Mouse (Mus musculus): ENCODE data around the gene C1qtnf9.

The C1qtnf9 gene

GRCm38 (mm10) chr14:60767884-60768283, at the start of gene C1qtnf9:
Gene C1qtnf9 (plus strand): TSS chr14:60768134.
- no peak for DNase-seq

- peak; percentile 61 for DNase-seq
Observed at GRCm38 (mm10) chr14:60721304-60721703, 46.6 kb upstream of the C1qtnf9 start.

- DNase-seq: no peak
Observed at GRCm38 (mm10) chr14:60721938-60722337, 46.0 kb upstream of the C1qtnf9 start.

- DNase-seq: no peak
Observed at GRCm38 (mm10) chr14:60726091-60726490, 41.8 kb upstream of the C1qtnf9 start.

- no peak for DNase-seq
Observed at GRCm38 (mm10) chr14:60727130-60727529, 40.8 kb upstream of the C1qtnf9 start.

GRCm38 (mm10) chr14:60732081-60732480, 35.9 kb upstream of the C1qtnf9 start:
- DNase-seq: peak; percentile 47

- DNase-seq: peak; percentile 60
Observed at GRCm38 (mm10) chr14:60732787-60733186, 35.1 kb upstream of the C1qtnf9 start.

- peak; percentile 13 for DNase-seq
Observed at GRCm38 (mm10) chr14:60733706-60734105, 34.2 kb upstream of the C1qtnf9 start.

GRCm38 (mm10) chr14:60735206-60735605, 32.7 kb upstream of the C1qtnf9 start:
- no peak for DNase-seq

- no peak for DNase-seq
Observed at GRCm38 (mm10) chr14:60735848-60736547, 31.9 kb upstream of the C1qtnf9 start.

- DNase-seq: peak; percentile 78
Observed at GRCm38 (mm10) chr14:60736591-60737192, 31.2 kb upstream of the C1qtnf9 start.

- peak; percentile 52 for DNase-seq
Observed at GRCm38 (mm10) chr14:60737202-60737611, 30.7 kb upstream of the C1qtnf9 start.

GRCm38 (mm10) chr14:60738434-60738938, 29.4 kb upstream of the C1qtnf9 start:
- DNase-seq: peak; percentile 64

- DNase-seq: no peak
Observed at GRCm38 (mm10) chr14:60739155-60739554, 28.8 kb upstream of the C1qtnf9 start.

GRCm38 (mm10) chr14:60739616-60740015, 28.3 kb upstream of the C1qtnf9 start:
- peak; percentile 48 for DNase-seq

GRCm38 (mm10) chr14:60740507-60740906, 27.4 kb upstream of the C1qtnf9 start:
- DNase-seq: no peak

- DNase-seq: peak; percentile 41
Observed at GRCm38 (mm10) chr14:60741033-60741432, 26.9 kb upstream of the C1qtnf9 start.

- no peak for DNase-seq
Observed at GRCm38 (mm10) chr14:60741490-60741981, 26.4 kb upstream of the C1qtnf9 start.

GRCm38 (mm10) chr14:60743681-60744080, 24.3 kb upstream of the C1qtnf9 start:
- DNase-seq: no peak

- DNase-seq: no peak
Observed at GRCm38 (mm10) chr14:60745201-60745600, 22.7 kb upstream of the C1qtnf9 start.

GRCm38 (mm10) chr14:60746141-60746540, 21.8 kb upstream of the C1qtnf9 start:
- no peak for DNase-seq

- DNase-seq: no peak
Observed at GRCm38 (mm10) chr14:60747154-60747870, 20.6 kb upstream of the C1qtnf9 start.

GRCm38 (mm10) chr14:60749880-60750279, 18.1 kb upstream of the C1qtnf9 start:
- no peak for DNase-seq

All from thymus, postnatal 4 days (tissue).